Mouse (Mus musculus) kidney, adult 9 months (tissue): ENCODE measurements around the gene Olfr1390.
"Not testable (repeated sequence)": the region's sequence is repeated elsewhere in the genome, so short reads cannot be mapped to it uniquely, and the experiment has no call there.

Source experiments
- DNase-seq: peaks from one replicate; pipeline ENCODE4 v3.0.0; 2022

Gene Olfr1390

DNA sequence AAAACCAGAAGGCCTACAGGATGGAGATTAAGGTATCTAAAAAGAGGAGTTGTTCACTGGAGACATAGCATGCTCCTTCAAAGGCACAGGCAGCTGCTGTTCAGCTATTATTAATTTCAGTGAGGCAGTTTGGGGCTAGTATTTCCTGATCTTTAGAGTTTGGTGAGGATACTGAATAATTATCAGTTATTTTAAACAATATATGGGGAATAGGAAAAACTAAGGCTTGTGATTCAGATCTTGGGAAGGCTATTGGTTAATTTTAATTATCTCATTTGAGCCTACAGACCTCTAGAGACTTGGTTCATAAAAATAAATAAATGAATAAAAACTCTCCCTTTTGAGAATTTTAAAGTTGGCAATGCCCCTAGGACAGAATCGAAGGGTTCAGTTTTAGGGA is at the start of gene Olfr1390:
TSS of gene Olfr1390 (plus strand) at position 301 of the 400 bp plus-strand sequence.
- DNase-seq = no peak

GRCm38 (mm10) chr11:49287251-49287650 is 47.7 kb upstream of the Olfr1390 start:
- no peak for DNase-seq

GRCm38 (mm10) chr11:49292777-49293176 is 42.2 kb upstream of the Olfr1390 start:
- no peak for DNase-seq

- DNase-seq = no peak
These were observed 30.5 kb upstream of the Olfr1390 start, which contains the start of gene Olfr10 for GRCm38 (mm10) chr11:49304441-49304840. Olfr10 (plus strand) TSS chr11:49304741.

DNA sequence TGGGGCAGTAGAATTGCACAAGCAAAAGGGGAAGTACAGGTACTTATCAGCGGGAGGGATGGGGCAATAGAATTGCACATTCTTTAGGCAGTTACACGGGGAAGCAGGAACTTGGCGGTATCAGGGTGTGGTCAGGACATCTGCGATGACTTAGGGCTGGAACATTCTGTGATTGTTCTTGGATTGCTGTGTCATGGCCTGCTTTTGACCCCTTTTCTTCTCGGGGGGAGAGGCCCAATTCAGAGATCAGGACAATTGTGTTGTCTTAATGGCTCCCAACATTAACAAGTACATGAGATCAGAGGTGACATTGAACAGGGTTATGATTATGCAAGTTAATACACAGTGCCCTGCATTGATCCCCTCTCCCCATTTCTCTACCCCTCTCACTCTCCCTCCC is 26.4 kb upstream of the Olfr1390 start:
- DNase-seq = not testable (repeated sequence)

- no peak for DNase-seq
These were observed 12.5 kb upstream of the Olfr1390 start, which contains the start of gene Olfr1391 for GRCm38 (mm10) chr11:49322442-49322841. Olfr1391 (plus strand) TSS chr11:49322742.

- DNase-seq = no peak
These were observed 8.3 kb upstream of the Olfr1390 start for GRCm38 (mm10) chr11:49326726-49327125.

- DNase-seq = no peak
These were observed 5.3 kb upstream of the Olfr1390 start for GRCm38 (mm10) chr11:49329686-49330085.

DNA sequence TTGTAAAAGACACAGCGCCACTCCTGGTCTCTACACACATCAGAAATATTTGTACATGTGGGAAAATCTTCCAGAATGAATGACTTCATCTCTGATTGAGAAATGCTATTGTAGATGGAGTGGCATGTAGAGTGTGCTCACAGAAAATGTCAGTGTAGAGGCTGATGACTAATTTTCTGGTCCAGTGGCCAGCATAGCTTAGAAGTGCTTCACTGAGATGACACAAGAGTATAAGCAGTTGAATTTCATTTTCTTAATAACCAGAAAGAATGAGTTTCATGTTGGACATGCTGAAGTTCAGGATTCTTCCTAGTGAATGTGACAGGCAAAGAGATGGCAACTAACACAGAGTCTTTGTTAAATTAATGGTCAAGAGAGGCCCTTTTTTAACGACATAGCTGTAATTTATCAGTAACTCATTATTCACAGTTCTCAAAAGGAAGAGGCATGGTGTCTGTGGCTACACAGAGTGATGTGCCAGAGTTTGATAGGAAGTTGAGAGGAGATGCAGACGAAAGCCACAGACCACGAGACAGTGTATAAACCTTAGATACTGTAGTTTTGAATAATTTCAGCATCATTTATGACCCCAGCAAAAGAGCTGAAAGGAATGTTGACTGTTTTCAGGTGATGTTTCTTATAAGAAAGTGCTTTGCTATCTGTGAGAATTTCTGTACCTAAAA is 2.3 kb downstream of the Olfr1390 start:
- no peak for DNase-seq

DNA sequence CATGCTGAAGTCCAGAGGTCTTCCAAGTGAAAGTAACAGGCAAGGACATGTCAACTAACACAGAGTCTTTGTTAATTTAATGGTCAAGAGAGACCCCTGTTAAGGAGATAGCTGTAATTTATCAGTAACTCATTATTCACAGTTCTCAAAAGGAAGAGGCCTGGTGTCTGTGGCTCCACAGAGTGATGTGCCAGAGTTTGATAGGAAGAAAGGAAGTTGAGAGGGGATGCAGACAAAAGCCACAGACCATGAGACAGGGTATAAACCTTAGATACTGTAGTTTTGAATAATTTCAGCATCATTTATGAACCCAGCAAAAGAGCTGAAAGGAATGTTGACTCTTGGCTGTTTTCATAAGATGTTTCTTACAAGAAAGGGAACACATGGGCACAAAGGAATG is 48.1 kb downstream of the Olfr1390 start:
- DNase-seq = no peak

GRCm38 (mm10) chr11:49386118-49386517 is 51.1 kb downstream of the Olfr1390 start:
- DNase-seq = not testable (repeated sequence)
